8 mouse cellular contexts compared by ENCODE assay signal in the genomic region with DNA sequence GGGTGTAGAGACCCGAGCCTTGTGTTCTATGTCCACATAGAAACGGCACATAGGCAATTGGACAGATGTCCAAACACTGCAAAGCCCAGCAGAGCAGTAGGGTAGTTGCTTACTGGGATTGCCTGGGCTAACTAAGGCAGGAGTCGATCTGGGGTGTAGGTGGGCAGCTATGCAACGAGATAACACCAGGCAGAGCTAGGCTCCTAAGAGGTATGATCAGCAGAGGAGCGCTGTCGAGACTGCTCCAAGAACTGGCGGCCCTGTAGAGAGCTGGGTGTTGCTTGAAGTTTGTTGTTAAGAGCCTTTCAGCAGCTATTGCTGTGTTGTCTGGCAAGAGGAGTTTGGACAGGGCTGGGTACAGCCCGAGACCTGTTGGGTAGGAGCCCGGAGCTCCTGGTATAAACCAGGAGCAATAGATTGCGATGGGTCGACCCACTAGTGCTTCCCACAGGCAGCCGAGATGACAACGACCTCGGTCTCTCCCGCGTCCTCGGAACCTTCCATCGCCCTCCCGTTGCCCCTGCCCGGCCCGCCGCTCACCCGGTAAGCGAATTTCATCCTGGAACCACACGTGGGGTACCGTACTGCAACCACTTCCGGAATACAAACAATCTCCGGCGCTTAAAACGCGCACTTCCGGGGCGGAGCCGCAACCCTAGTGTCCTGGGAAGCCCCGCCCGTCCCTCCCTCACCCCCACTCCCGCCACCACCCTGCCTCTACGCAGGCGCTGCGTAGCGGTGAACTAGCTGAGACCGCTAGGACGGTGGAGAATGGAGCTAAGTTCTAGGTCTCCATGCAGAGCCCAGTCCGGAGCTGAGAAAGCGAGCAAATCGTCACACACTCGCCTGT. TPM values are rescaled to one million over a fixed set of nuclear protein-coding genes. Genes with fewer than 3 reads are reported as not detected.
A peak's percentile ranks its signal among the peaks of the same experiment; 100 is the strongest.
DNase-seq lines count a peak whose midpoint lies in the region; ATAC-seq and TF ChIP-seq lines count a peak whose summit lies in the region.

Gene Pwp2, minus strand, starts transcription at position 619 of the 850 bp plus-strand sequence.

- peaks cover 11% of the 10 kb centered on the region for H3K4me1 ChIP-seq in heart, embryonic 15.5 days (replicated peaks)
- peaks cover 10 to 20% of the 10 kb centered on the region in 2 experiments for H3K4me1 ChIP-seq in liver, embryonic 14.5 days (replicated peaks; ENCODE audit: control insufficient read depth in 2 of 2, insufficient read depth in 2 of 2, low read length in 1 of 2)
- peaks cover 9% of the 10 kb centered on the region; the same call in 1 of the 2 replicates for H3K4me1 ChIP-seq in neural tube, embryonic 11.5 days (ENCODE audit: control insufficient read depth, insufficient read depth, low read length)
- peaks cover 6% of the 10 kb centered on the region; the same call in 1 of the 2 replicates for H3K4me1 ChIP-seq in stomach, postnatal 0 days (replicated peaks; ENCODE audit: control insufficient read depth, insufficient read depth)

- WGBS in heart, embryonic 15.5 days, result 1% methylated on average over 47 of the region's 47 CpGs
- WGBS in liver, embryonic 14.5 days (ENCODE audit: insufficient replicate concordance), result 1% methylated on average over 47 of the region's 47 CpGs
- 3% methylated on average over 47 of the region's 47 CpGs for WGBS in neural tube, embryonic 11.5 days
- WGBS in stomach, postnatal 0 days, result 2% methylated on average over 47 of the region's 47 CpGs

- H3K9me3 ChIP-seq in heart, embryonic 15.5 days (replicated peaks), result no peaks in the 10 kb centered on the region
- H3K9me3 ChIP-seq in liver, embryonic 14.5 days (ENCODE audit: control insufficient read depth, low read length), result no peaks in the 10 kb centered on the region
- H3K9me3 ChIP-seq in neural tube, embryonic 11.5 days (ENCODE audit: control insufficient read depth, low read length), result no peaks in the 10 kb centered on the region
- no peaks in the 10 kb centered on the region for H3K9me3 ChIP-seq in stomach, postnatal 0 days (ENCODE audit: control insufficient read depth, low read length)

- no peaks in the 10 kb centered on the region for H3K27me3 ChIP-seq in heart, embryonic 15.5 days
- H3K27me3 ChIP-seq in liver, embryonic 14.5 days (ENCODE audit: control insufficient read depth, insufficient read depth, low read length), result no peaks in the 10 kb centered on the region
- H3K27me3 ChIP-seq in neural tube, embryonic 11.5 days (ENCODE audit: control insufficient read depth, insufficient read depth, low read length), result no peaks in the 10 kb centered on the region
- no peaks in the 10 kb centered on the region for H3K27me3 ChIP-seq in stomach, postnatal 0 days (ENCODE audit: control insufficient read depth, insufficient read depth, low read length)

- ATAC-seq in CD4-positive, CD25-positive, alpha-beta regulatory T cell, adult 4 months, result peak; percentile 94
- ATAC-seq in heart, embryonic 15.5 days (replicated peaks; ENCODE audit: insufficient number of reproducible peaks, insufficient read depth, low FRiP score, low read depth), result peak; percentile 93
- peak; percentile 94 for ATAC-seq in liver, embryonic 14.5 days (ENCODE audit: insufficient read depth)
- ATAC-seq in neural tube, embryonic 11.5 days (ENCODE audit: insufficient read depth, low FRiP score, low TSS enrichment), result peak; percentile 95
- ATAC-seq in stomach, postnatal 0 days (ENCODE audit: low FRiP score, low TSS enrichment), result peak; percentile 94

- H3K4me3 ChIP-seq in heart, embryonic 15.5 days, result peak within 1 kb of the TSS; percentile 73
- H3K4me3 ChIP-seq in liver, embryonic 14.5 days (ENCODE audit: insufficient read depth in 1 of 2, low read depth in 2 of 2, low read length in 2 of 2), result peak within 1 kb of the TSS; percentile 85 to 95
- peak within 1 kb of the TSS; percentile 77 for H3K4me3 ChIP-seq in neural tube, embryonic 11.5 days (ENCODE audit: low read depth, low read length)
- peak within 1 kb of the TSS; percentile 73 for H3K4me3 ChIP-seq in stomach, postnatal 0 days (ENCODE audit: low read depth, low read length)

- TF ChIP-seq EP300 in liver, embryonic 14.5 days (IDR thresholded peaks at IDR 0.05; ENCODE audit: low read depth), result no peak
- no peak for TF ChIP-seq EP300 in stomach, postnatal 0 days (optimal IDR thresholded peaks at IDR 0.05)

- peak within 1 kb of the TSS; percentile 84 for H3K4me2 ChIP-seq in heart, embryonic 15.5 days
- H3K4me2 ChIP-seq in liver, embryonic 14.5 days (ENCODE audit: low read depth), result peak within 1 kb of the TSS; percentile 90
- H3K4me2 ChIP-seq in neural tube, embryonic 11.5 days (ENCODE audit: low read depth), result peak within 1 kb of the TSS; percentile 93
- peak within 1 kb of the TSS; percentile 97 for H3K4me2 ChIP-seq in stomach, postnatal 0 days (replicated peaks; ENCODE audit: low read depth)

- peak; percentile 43; the same call in 1 of the 2 replicates for TF ChIP-seq CTCF in liver, embryonic 14.5 days (IDR thresholded peaks at IDR 0.05; ENCODE audit: low read depth)
- peak; percentile 27; the same call in 1 of the 2 replicates for TF ChIP-seq CTCF in stomach, postnatal 0 days (IDR thresholded peaks at IDR 0.05; ENCODE audit: low read depth)

- H3K36me3 ChIP-seq in heart, embryonic 15.5 days, result peaks cover 42% of the 10 kb centered on the region
- H3K36me3 ChIP-seq in liver, embryonic 14.5 days (replicated peaks; ENCODE audit: control insufficient read depth, insufficient read depth, low read depth), result peaks cover 50% of the 10 kb centered on the region
- peaks cover 12% of the 10 kb centered on the region for H3K36me3 ChIP-seq in neural tube, embryonic 11.5 days (ENCODE audit: control insufficient read depth, insufficient read depth, low read length)
- peaks cover 18% of the 10 kb centered on the region; the same call in 1 of the 2 replicates for H3K36me3 ChIP-seq in stomach, postnatal 0 days (ENCODE audit: control insufficient read depth, insufficient read depth, low read length)

- peak; percentile 87 for DNase-seq in c-Kit-negative CD71-positive TER-119-positive erythroid progenitor cells, embryonic 14.5 days (ENCODE audit: low read depth, low spot score)
- DNase-seq in fibroblast of lung, adult 2 months (ENCODE audit: low read depth), result peak; percentile 82
- peak; percentile 95 to 96 for DNase-seq in kidney, postnatal 25 days
- DNase-seq in liver, embryonic 14.5 days (ENCODE audit: low read depth in 3 of 3, low spot score in 3 of 3), result peak; percentile 89 to 91 (median 89)
- peak; percentile 94 for DNase-seq in neural tube, embryonic 11.5 days (ENCODE audit: low spot score)
- DNase-seq in stomach, postnatal 0 days (ENCODE audit: low spot score), result peak; percentile 95

- H3K9ac ChIP-seq in heart, embryonic 15.5 days, result peak within 1 kb of the TSS; percentile 50
- H3K9ac ChIP-seq in liver, embryonic 14.5 days (replicated peaks), result peak within 1 kb of the TSS; percentile 75
- peak within 1 kb of the TSS; percentile 60 for H3K9ac ChIP-seq in neural tube, embryonic 11.5 days (ENCODE audit: low read length)
- H3K9ac ChIP-seq in stomach, postnatal 0 days (ENCODE audit: low read length), result peak within 1 kb of the TSS; percentile 74

- H3K27ac ChIP-seq in heart, embryonic 15.5 days, result peak within 1 kb of the TSS; percentile 72
- peak within 1 kb of the TSS; percentile 85 for H3K27ac ChIP-seq in liver, embryonic 14.5 days
- no peak within 1 kb of the TSS for H3K27ac ChIP-seq in neural tube, embryonic 11.5 days (ENCODE audit: low read depth, low read length)
- H3K27ac ChIP-seq in stomach, postnatal 0 days (replicated peaks), result peak within 1 kb of the TSS; percentile 53

RNA-seq across cellular contexts. Expression of gene Pwp2, which starts in this region (rescaled TPM):
- 10 to 100 TPM; 13.4 to 29.5 TPM for polyA plus RNA-seq in CD4-positive, CD25-positive, alpha-beta regulatory T cell, adult 4 months (2017; shearing (Covaris generic))
- 9.1 and 14.1 TPM in 2 replicates for polyA plus RNA-seq in heart, embryonic 15.5 days (2015; fragmentation: Nextera tagmentation; extraction: Ambion mirVana)
- 6.1 and 7.5 TPM in 2 replicates for polyA plus RNA-seq in liver, embryonic 14.5 days (2012; rRNA removed)
- polyA plus RNA-seq in liver, embryonic 14.5 days (2014; fragmentation: Nextera tagmentation; extraction: Ambion mirVana), result 7.2 and 9.6 TPM in 2 replicates
- polyA plus RNA-seq in neural tube, embryonic 11.5 days (2014; fragmentation: Nextera tagmentation; extraction: Ambion mirVana), result 22.7 and 24.6 TPM in 2 replicates
- 6.2 and 7.1 TPM in 2 replicates for polyA plus RNA-seq in stomach, postnatal 0 days (2015; fragmentation: Nextera tagmentation; extraction: Ambion mirVana)
